Mouse (Mus musculus): Measurements from ENCODE around the gene Layn.

GRCm38 (mm10) chr9:51041491-51041980 is 35.4 kb downstream of the Layn start:
- TF ChIP-seq GATA1 (IDR thresholded peaks at IDR 0.05; ENCODE audit: borderline replicate concordance, low read length) (no peak), FLI1 (IDR thresholded peaks at IDR 0.05; ENCODE audit: low read length) (no peak)
